Mouse (Mus musculus): Measurements from ENCODE around the gene Pan2. TPM values are rescaled to one million over a fixed set of nuclear protein-coding genes. Genes with fewer than 3 reads are reported as not detected.

The Pan2 gene
- total RNA-seq, 2 experiments from 2014 or later: 5.1 to 5.4 TPM

Other genes starting within 250 kb of the Pan2 start
- gene Ptges3, start 244.4 kb upstream of the Pan2 start, total RNA-seq (2021): 10 to 100 TPM; 61.5 to 62.3 TPM
- 1,000 to 10,000 TPM; 3,933 to 4,186 TPM for gene Atp5b, start 220.1 kb upstream of the Pan2 start, total RNA-seq (2021)
- 10 to 100 TPM; 11.4 to 12.0 TPM for gene Baz2a, start 211.8 kb upstream of the Pan2 start, total RNA-seq (2021)
- 10 to 100 TPM; 54.4 to 61.5 TPM for gene Rbms2, start 123.0 kb upstream of the Pan2 start, total RNA-seq (2021)
- under 1 TPM; 0.41 to 0.94 TPM for gene Gls2, start 108.9 kb upstream of the Pan2 start, total RNA-seq (2021)
- gene Spryd4, start 91.5 kb upstream of the Pan2 start, total RNA-seq (2021): 10 to 100 TPM; 31.0 to 35.6 TPM
- under 1 TPM in 1 of 2 experiments, not detected in 1; 0.13 TPM for gene Mip, start 77.5 kb upstream of the Pan2 start, total RNA-seq (2021)
- gene Timeless, start 71.3 kb upstream of the Pan2 start, total RNA-seq (2021): 1 to 10 TPM; 2.0 to 3.5 TPM
- not detected for gene Apon, start 49.2 kb upstream of the Pan2 start, total RNA-seq (2021)
- not detected for gene Apof, start 34.7 kb upstream of the Pan2 start, total RNA-seq (2021)
- 1 to 10 TPM; 4.6 to 4.7 TPM for gene Stat2, start 32.8 kb upstream of the Pan2 start, total RNA-seq (2021)
- gene Il23a, start 4.6 kb upstream of the Pan2 start, total RNA-seq (2021): not detected
- 10 to 100 TPM; 45.5 to 47.9 TPM for gene Cnpy2, start 19.1 kb downstream of the Pan2 start, total RNA-seq (2021)
- 100 to 1,000 TPM; 589 to 611 TPM for gene Cs, start 34.4 kb downstream of the Pan2 start, total RNA-seq (2021)
- gene Coq10a, start 65.7 kb downstream of the Pan2 start, total RNA-seq (2021): 100 to 1,000 TPM; 443 to 454 TPM
- gene Ankrd52, start 73.8 kb downstream of the Pan2 start, total RNA-seq (2021): 10 to 100 TPM; 61.5 to 70.1 TPM
- gene Slc39a5, start 97.9 kb downstream of the Pan2 start, total RNA-seq (2021): not detected
- gene Nabp2, start 108.2 kb downstream of the Pan2 start, total RNA-seq (2021): 10 to 100 TPM; 44.7 to 47.9 TPM
- 10 to 100 TPM; 10.7 to 11.5 TPM for gene Rnf41, start 108.3 kb downstream of the Pan2 start, total RNA-seq (2021)
- 10 to 100 TPM; 40.7 to 43.9 TPM for gene Smarcc2, start 155.9 kb downstream of the Pan2 start, total RNA-seq (2021)
- gene Myl6, start 190.8 kb downstream of the Pan2 start, total RNA-seq (2021): 100 to 1,000 TPM; 179 to 253 TPM
- 10 to 100 TPM; 20.3 to 38.5 TPM for gene Myl6b, start 195.3 kb downstream of the Pan2 start, total RNA-seq (2021)
- gene Esyt1, start 222.5 kb downstream of the Pan2 start, total RNA-seq (2021): 10 to 100 TPM; 12.5 to 17.6 TPM
- 1 to 10 TPM; 4.9 to 5.1 TPM for gene Zc3h10, start 244.4 kb downstream of the Pan2 start, total RNA-seq (2021)
- gene Rpl41, start 246.0 kb downstream of the Pan2 start, total RNA-seq (2021): 1,000 to 10,000 TPM in 1 of 2 experiments, 100 to 1,000 TPM in 1; 972 to 1,021 TPM

Data from gastrocnemius, postnatal 25 days (tissue).